Mouse (Mus musculus): ENCODE data around the gene Cdh19. TPM values are rescaled to one million over a fixed set of nuclear protein-coding genes. Genes with fewer than 3 reads are reported as not detected.

The Cdh19 gene
- 0.04 TPM in 1 of 2 replicates, not detected in the other for polyA plus RNA-seq (2015; fragmentation: Nextera tagmentation; extraction: Ambion mirVana)

DNA sequence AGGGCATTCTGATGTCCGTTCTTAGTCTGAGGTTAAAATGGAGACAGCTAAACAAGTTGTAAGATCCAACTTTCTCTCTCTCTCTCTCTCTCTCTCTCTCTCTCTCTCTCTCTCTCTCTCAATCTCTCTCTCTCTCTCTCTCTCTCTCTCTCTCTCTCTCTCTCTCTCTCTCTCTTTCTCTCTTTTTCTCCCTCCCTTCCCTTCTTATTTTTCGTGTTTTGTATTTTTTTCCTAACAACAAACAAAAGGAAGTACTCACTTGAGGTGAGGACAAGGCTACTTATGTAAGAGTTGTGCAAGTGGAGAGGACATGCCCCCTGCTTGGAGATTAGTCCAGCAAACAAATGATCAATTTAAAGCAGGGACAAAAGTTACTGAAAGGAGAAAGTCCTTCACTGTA is at the start of gene Cdh19:
Cdh19 (minus strand) TSS at position 101 of the 400 bp plus-strand sequence.
- Histone ChIP-seq H3K27ac (no peak within 1 kb of the TSS), H3K9me3 (no peaks in the 10 kb centered on the region), H3K27me3 (no peaks in the 10 kb centered on the region), H3K4me3 (replicated peaks) (no peak within 1 kb of the TSS), H3K36me3 (no peaks in the 10 kb centered on the region), H3K4me1 (replicated peaks) (no peaks in the 10 kb centered on the region), H3K9ac (replicated peaks) (no peak within 1 kb of the TSS), H3K4me2 (replicated peaks) (no peak within 1 kb of the TSS)
- 26% methylated on average over 2 of the region's 2 CpGs for WGBS
- ATAC-seq = no peak

DNA sequence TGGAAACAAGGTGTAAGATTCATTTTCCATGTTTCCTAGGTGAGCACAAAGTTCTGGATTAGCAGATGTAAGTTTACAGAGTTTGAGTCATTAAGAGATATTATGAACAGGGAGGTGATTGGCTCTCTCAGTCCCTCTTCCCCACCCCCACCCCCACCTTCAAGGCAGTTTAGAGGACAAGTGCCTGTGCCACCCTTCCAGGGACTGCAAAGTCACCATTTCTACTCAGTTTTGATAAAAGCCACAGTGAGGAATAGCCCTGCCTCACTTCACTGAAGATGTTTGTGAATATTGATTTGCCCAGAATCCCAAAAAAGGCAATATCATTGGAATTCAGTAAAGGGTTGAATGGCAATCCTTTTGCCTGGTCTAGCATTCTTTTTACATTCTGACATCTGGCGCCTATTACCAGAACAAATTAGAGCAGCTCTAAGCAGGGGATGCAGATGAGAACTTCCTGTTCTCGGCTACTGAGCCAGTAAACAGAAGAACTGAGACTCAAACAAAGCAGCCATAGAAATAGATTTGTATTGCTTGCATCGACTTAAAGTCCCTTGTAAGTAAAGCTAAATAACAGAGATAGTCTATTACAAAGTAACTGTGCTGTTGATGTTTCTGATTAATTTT is 43.2 kb upstream of the Cdh19 start:
- no peak overlapping the region for H3K9ac ChIP-seq (replicated peaks)
- no peak overlapping the region for H3K4me3 ChIP-seq (replicated peaks)
- H3K4me1 ChIP-seq (replicated peaks) = no peaks in the 10 kb centered on the region
- H3K36me3 ChIP-seq = no peaks in the 10 kb centered on the region
- no peak for ATAC-seq
- H3K27ac ChIP-seq = no peak overlapping the region
- no peaks in the 10 kb centered on the region for H3K27me3 ChIP-seq
- no peak overlapping the region for H3K4me2 ChIP-seq (replicated peaks)
- no peaks in the 10 kb centered on the region for H3K9me3 ChIP-seq
- WGBS = 23% methylated on average over 3 of the region's 3 CpGs

DNA sequence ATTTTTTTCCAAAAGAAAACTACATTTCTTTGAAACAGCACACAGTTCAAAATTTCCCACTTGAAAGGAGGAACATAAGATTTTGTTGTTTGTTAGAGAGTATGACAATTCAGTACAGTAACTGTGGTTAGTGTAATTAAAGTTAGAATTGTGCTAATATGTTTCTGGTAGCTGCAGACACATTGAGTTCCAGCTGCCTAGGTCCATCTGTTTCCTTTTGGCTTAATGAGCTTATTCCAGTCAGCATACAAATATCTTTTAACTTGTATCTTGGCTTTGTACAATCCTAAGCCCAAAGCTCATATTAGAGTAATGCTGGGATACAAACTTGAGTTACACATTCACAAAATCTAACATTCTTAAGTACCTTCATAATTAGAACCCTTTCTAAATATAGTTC is 40.3 kb upstream of the Cdh19 start:
- H3K4me1 ChIP-seq (replicated peaks) = no peaks in the 10 kb centered on the region
- no peaks in the 10 kb centered on the region for H3K9me3 ChIP-seq
- no peak overlapping the region for H3K4me3 ChIP-seq (replicated peaks)
- no peak overlapping the region for H3K4me2 ChIP-seq (replicated peaks)
- H3K36me3 ChIP-seq = no peaks in the 10 kb centered on the region
- ATAC-seq = no peak
- H3K27me3 ChIP-seq = no peaks in the 10 kb centered on the region
- no peak overlapping the region for H3K27ac ChIP-seq
- H3K9ac ChIP-seq (replicated peaks) = no peak overlapping the region

DNA sequence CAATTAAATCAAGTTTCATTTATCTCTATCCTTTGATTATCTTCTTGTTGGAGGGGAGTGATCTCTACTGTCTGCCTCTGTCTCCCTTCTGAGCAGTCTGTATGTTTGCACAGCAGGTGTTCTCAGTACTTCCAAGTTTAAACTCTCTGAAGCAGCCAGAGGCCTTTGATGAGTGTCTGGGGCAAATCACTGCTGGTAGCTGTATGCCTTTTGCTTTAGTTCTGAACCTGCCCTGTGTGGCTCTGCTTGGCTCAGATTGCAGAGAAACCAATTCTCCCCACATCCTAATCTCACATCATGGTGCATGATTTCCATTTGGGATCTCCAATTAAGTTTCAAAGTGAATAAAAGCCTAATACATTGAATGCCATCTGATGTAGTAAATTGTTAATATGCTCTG is 12.4 kb upstream of the Cdh19 start:
- Histone ChIP-seq H3K4me3 (replicated peaks) (no peak overlapping the region), H3K36me3 (no peaks in the 10 kb centered on the region), H3K4me1 (replicated peaks) (no peaks in the 10 kb centered on the region), H3K27me3 (no peaks in the 10 kb centered on the region), H3K9me3 (no peaks in the 10 kb centered on the region), H3K9ac (replicated peaks) (no peak overlapping the region), H3K4me2 (replicated peaks) (no peak overlapping the region), H3K27ac (no peak overlapping the region)
- ATAC-seq = no peak

DNA sequence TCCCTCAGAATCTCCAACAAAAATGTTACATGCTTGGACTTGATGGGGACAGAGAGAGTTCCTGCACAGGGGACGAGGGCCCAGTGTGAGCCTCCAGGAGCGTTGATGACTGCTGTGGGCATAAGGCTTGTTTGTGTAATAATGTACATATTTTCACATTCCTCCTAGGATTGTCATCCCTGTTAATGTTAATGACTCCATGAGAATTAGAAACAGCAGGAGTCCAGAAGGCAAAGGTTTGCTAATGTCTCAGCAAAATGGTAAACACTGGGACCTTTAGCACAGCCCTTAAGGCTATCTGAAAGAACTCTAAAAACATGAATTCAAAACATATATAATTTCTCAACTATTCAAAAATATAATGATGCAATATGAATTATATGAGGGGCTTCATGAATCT is 8.2 kb downstream of the Cdh19 start:
- Histone ChIP-seq H3K9me3 (no peaks in the 10 kb centered on the region), H3K36me3 (no peaks in the 10 kb centered on the region), H3K4me3 (replicated peaks) (no peak overlapping the region), H3K4me1 (replicated peaks) (no peaks in the 10 kb centered on the region), H3K4me2 (replicated peaks) (no peak overlapping the region), H3K9ac (replicated peaks) (no peak overlapping the region), H3K27me3 (no peaks in the 10 kb centered on the region), H3K27ac (no peak overlapping the region)
- WGBS = 92% methylated on average over 2 of the region's 2 CpGs
- ATAC-seq = no peak

DNA sequence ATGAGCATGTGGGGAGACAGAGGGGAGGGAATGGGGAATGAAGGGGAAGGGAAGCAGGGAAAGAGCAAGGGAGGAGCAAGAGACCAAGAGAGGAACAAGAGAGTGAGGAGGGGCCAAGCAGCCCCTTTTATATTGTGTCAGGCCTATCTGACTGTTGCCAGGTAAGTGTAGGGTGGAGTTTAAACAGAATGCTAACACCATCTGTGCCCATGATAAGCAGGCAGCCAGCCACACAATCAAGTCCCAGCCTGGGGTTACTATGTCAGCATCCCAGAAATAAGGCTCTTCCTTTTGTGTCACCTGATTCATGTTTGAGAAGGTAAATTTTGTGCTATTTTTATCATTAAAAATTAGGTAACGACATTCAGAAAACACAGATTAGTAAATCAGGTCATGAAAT is 67.6 kb downstream of the Cdh19 start:
- Histone ChIP-seq H3K27ac (no peak overlapping the region), H3K36me3 (no peaks in the 10 kb centered on the region), H3K9ac (replicated peaks) (no peak overlapping the region), H3K4me2 (replicated peaks) (no peak overlapping the region), H3K9me3 (no peaks in the 10 kb centered on the region), H3K4me1 (replicated peaks) (no peaks in the 10 kb centered on the region), H3K27me3 (no peaks in the 10 kb centered on the region), H3K4me3 (replicated peaks) (no peak overlapping the region)
- no peak for ATAC-seq
- 86% methylated on average over 1 of the region's 1 CpGs for WGBS

DNA sequence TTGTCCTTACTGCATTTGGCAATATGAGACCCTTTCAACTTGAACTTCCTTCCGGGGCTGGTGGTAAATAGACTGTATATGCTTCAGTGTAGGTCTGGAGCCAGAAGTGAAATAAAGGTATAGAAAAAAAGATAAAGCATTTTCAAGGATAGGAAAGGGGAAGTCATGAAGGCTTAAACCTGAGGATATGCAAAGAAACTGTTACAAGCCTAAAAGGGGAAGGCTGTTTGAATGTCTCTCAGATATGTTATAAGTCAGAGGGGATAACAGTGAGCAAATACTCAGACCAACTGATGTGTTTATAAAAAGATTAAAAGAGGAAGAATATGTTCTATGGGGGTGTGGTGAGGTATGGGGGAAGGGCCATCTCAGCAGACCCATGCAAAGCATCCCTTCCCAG is 68.2 kb downstream of the Cdh19 start:
- ATAC-seq = no peak
- no peaks in the 10 kb centered on the region for H3K9me3 ChIP-seq

DNA sequence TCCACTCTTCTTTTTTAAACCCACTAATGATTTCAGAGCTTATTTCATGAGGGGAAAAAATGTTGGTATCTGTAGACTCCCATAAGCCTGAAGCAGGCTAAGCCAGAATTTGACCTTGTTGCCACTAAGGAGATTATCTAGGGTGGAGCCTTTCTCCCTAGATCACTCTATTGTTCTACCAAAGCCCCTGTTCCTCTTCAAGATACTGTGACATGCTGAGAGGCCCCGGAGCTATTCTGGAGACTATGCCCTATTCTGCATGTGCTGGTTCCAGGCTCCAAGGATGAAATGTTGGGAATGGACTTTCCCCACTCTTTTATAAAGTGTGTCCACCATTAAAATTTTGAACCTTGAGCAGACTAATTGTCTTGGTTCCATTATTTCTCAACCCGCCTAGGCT is 73.1 kb downstream of the Cdh19 start:
- ATAC-seq = no peak
- H3K4me2 ChIP-seq (replicated peaks) = no peak overlapping the region
- H3K36me3 ChIP-seq = no peaks in the 10 kb centered on the region
- no peak overlapping the region for H3K9ac ChIP-seq (replicated peaks)
- no peaks in the 10 kb centered on the region for H3K4me1 ChIP-seq (replicated peaks)
- WGBS = 69% methylated on average over 2 of the region's 2 CpGs
- H3K4me3 ChIP-seq (replicated peaks) = no peak overlapping the region
- H3K27ac ChIP-seq = no peak overlapping the region
- H3K27me3 ChIP-seq = no peaks in the 10 kb centered on the region
- H3K9me3 ChIP-seq = no peaks in the 10 kb centered on the region

More for the DNA sequence above, 68.2 kb downstream of the Cdh19 start:
- no peak overlapping the region for H3K9ac ChIP-seq (replicated peaks)
- H3K4me1 ChIP-seq (replicated peaks) = no peaks in the 10 kb centered on the region
- no peak overlapping the region for H3K4me3 ChIP-seq (replicated peaks)
- H3K27ac ChIP-seq = no peak overlapping the region
- 84% methylated on average over 1 of the region's 1 CpGs for WGBS
- no peaks in the 10 kb centered on the region for H3K27me3 ChIP-seq
- H3K4me2 ChIP-seq (replicated peaks) = no peak overlapping the region
- no peaks in the 10 kb centered on the region for H3K36me3 ChIP-seq

Measured in midbrain, embryonic 13.5 days (tissue).